Mouse (Mus musculus): ENCODE results near the gene Cs.
A peak's percentile ranks its signal among the peaks of the same experiment; 100 is the strongest.

Gene Cs

DNA sequence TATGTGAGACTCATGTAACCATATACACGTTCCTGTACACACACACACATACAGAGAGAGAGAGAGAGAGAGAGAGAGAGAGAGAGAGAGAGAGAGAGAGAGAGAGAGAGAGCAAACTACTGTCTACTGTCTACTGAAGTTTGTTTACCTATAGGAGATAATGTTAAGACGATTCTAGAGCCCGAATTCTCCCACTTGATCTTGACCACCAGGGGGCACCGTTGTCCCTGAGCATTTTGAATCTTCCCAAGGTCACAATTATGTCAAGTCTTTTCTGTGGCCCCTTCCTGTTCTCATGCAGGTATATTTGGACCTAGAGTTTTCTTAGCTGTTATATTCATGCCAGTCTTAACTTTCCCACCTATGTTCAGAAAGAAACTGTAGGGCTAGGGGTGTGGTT lies 2.0 kb upstream of the Cs start:
- peak; percentile 31 for DNase-seq (ENCODE audit: low spot score)

DNA sequence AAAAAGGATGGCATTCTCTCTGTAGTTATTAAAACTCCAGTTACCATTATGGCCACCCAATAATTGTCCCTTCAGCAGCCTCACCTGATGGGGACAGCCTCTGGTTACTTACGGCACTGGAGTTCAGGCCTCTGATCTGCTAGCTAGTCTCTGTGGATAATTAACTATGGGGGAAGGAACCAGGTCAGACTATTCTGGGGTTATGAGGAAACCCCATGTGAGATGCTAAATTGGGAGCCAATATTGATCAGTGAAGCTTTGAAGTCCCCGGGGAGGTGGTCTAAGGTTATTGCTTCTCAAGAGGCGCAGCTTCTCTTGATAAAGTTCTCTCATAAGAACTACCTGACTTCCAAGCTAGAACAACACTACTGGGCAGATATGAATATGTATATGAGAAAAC lies 1.3 kb upstream of the Cs start:
- DNase-seq (ENCODE audit: low spot score), result no peak

DNA sequence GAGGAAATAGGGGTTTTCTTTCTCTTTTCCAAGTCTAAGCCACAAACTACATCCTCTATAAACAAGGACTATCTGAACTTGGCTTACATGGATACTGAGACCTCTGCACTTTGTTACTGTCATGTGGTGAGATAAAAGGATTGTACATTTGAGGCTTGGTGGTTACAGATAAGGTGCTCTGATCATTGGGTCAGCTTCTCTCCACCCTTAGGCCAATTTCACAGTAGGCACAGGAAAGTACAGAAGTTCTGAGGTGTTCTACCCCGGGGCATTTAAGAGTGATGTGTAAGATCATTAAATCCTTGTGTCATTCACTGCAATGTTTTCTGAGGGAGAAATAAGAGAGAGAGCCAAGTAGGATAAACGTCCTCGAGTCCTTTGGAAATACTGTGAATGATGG lies 937 bp upstream of the Cs start:
- no peak for DNase-seq (ENCODE audit: low spot score)

DNA sequence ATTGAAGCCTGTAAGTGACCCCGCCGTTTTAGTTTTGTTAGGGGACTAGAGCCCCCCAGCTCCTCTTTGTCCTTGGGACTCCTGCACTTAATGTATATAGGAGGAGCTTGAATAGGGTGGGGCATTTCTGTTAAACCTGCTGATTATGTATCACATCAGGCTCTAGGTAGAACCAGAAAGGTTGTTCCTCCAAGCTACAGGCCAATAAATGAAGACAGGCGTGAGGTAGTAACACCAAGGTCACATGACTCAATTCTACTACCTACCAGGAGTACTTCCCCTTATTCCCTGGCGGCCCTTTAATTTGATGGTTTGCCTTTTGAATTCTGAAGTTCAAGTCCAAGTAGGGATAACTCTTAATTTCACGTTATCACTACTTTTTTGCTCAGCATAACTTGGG lies 881 bp downstream of the Cs start:
- DNase-seq (ENCODE audit: low spot score), result no peak

DNA sequence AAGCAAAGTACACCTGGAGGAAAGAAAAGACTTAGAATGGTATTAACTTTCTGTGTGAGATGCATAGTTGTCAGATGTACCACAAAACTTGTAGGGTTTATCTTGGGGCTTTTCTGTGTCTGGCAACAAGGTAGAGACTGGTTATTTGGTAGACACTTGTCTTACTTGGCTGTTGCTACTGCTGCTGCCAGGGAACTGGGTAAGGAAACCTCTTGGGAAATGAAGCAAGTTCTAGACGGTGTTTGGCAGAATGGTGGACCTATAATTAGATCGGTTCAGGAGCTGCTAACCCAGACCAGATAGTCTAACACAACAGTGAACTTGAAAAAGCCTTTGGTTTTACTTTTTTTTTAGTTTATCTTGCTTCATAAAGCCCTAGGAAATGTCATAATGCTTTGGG lies 1.4 kb downstream of the Cs start:
- no peak for DNase-seq (ENCODE audit: low spot score)

DNA sequence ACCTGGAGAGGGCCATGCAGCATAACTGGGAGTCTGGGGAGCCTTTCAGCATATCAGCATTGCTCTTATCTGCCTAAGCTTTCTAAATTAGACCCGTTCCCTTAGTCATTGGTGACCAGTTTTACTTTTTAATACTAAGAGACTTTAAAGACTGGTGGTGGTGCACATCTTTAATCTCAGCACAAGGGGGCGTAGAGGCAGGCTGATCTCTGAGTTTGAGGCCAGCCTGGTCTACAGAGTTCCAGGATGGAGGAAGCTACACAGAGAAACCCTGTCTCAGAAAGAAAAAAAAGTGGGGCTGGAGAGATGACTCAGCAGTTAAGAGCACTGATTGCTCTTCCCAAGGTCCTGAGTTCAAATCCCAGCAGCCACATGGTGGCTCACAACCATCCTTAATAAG lies 2.7 kb downstream of the Cs start:
- no peak for DNase-seq (ENCODE audit: low spot score)

DNA sequence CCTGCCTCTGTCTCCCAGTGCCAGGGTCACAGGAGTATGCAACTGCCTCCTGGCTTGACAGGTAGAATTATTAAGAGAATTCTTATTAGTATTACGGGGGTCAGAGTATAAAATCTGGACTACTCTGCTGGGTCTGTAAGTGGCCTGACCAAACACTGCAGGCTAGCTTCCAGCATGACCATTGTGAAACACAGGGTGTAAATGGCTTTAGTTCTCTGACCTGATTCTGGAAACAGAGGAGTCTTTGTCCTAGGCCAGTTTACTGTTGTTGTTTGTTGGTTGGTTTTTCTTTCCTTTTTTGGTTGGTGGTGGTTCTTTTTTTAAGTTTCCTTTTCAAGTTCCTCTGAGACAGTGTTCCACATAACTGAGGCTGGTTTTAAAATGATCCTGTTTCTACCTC lies 5.9 kb downstream of the Cs start:
- DNase-seq (ENCODE audit: low spot score), result no peak

DNA sequence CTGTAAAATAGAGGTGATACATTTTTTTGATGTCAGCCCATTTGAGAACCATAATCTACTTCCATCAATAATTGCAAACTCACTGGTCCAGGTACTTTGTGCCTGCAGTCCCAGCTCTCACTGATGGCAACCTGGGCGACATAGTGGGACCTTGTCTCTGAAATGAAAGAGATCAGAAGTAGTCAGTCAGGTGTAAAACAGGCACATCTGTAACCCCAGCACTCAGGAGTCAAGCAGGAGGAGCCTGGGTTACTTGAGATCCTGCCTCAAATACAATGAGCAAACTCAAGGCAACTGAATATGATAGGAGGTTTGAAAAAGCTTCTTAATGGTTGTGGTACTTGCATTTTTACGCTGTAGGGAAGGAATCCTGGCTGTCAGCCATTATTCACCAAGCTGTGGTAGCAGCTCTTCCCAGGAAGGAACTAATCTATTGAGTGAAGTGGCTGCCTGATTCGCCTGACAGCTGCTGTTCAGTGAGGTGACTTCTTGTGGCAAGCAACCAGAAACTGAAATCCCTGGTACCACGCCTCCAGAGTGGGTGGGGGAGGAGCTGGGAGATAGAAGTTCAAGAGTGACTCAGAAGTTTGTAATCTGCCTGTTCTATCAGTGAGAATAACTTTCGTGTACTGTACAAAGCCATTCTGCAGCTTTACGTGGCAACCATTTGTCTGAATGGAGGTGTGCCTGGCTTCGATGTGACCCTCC lies 7.2 kb downstream of the Cs start:
- no peak for DNase-seq (ENCODE audit: low spot score)

DNA sequence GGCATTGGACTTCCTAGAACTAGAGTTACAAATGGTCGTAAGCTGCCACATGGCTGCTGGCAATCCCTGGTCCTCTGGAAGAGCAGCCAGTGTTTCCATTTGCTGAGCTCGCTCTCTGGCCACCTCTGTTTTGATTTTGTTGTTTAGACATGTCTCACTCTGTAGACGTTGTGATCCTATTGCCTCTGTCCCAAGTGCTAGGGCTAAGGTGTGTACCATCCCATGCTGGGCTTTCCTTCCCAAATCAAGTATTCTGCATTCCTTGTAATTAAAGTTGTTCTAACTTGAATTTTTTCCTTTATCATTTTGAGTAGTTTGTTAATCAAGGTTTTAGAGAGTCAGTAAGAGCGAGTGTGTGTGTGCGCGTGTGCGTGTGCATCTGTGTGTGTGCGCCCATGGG lies 10.0 kb downstream of the Cs start:
- DNase-seq (ENCODE audit: low spot score), result no peak

DNA sequence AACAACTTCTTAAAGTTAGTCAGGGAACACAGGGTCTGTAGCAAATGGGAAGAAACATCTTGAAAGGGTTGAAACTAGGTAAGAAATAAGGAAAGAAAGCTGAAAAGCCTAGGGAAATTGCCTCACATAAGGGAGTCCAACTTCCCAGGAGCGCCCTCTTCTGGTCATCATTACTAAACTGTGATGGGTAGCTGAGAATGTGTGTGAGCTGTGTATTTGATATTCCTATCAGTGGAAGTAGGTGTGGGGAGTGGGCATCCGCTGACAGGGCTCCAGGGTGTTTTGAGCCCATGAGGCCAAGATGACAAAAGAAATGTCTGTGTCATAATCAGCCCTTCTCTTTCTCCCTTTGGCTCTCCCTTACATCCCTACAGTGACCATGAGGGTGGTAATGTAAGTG lies 21.3 kb downstream of the Cs start:
- no peak for DNase-seq (ENCODE audit: low spot score)

DNA sequence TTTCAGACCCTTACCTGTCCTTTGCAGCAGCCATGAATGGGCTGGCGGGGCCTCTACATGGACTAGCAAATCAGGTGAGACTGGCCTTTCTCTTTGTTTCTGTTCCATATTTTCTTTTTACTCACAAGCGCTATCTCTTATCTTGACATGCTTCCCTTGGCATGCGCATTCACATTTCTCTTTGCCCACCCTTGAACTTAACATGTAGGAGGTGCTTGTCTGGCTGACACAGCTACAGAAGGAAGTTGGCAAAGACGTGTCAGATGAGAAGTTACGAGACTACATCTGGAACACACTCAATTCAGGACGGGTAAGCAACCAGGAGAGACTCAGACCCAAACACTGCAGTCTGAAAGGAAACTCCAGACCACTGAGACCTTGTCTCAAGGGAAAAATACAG lies 21.7 kb downstream of the Cs start:
- DNase-seq (ENCODE audit: low spot score), result no peak

DNA sequence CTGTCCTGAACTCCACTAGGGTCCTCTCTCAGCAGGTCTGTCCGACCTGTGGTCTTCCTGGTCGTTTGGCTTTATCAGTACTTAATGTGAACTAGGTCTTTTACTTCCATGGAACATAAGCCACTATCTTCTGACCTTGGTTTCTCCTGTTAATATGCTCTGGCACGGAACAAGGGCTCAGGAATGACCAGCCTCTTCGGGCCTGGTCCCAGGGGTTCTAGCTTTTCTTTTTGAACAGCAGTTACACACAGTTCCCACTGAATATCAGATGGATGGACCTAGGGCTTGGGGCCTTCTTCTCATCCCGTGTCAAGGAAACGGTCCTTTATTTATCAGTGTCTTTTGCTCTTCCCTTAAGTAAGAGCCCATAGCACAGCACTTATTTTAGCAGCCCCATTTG lies 24.3 kb downstream of the Cs start:
- DNase-seq (ENCODE audit: low spot score), result no peak

DNA sequence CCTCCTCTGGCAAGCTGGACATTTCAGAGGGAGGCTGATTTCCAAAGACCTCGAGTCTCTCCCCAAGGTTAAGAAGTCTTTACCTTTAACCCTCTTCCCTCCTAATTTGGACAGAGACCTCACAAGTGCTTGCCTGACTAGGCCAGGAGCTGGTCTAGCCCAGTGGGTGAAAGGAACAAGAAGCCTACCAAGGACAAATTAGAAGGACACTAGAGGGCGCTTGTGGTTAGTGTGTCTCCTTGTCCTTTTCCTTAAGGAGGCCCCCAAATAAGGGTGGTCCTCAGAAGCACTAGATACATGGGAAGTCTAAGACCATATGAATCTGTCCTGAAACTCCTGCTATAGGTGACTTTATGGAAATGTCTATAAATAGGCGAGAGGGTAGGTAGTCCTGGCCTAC lies 25.0 kb downstream of the Cs start:
- DNase-seq (ENCODE audit: low spot score), result no peak

DNA sequence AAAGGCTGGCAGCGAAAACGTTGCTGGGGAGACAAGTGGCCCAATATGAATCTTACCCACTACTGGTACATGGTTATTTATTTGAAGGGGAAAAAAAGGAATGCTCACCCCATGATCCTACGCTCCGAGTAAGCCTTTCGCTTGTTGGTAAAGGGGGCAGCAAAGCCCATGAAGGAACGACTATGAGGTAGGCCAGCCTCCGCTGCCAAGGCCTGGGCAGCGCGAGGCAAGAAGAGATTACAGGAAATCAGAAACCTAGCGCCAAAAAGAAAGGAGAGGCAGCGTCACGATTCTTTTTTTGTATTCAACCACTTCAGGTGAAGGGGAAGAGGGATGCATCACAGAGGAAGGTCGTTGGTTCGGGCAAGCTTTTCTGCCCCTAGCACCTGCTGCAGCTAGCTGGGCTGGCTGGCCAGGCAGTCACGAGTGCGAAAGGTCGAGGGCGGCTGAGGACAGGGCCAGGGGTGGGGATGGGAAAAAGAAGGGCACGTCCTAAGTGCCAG lies 30.4 kb downstream of the Cs start:
- DNase-seq (ENCODE audit: low spot score), result no peak

DNA sequence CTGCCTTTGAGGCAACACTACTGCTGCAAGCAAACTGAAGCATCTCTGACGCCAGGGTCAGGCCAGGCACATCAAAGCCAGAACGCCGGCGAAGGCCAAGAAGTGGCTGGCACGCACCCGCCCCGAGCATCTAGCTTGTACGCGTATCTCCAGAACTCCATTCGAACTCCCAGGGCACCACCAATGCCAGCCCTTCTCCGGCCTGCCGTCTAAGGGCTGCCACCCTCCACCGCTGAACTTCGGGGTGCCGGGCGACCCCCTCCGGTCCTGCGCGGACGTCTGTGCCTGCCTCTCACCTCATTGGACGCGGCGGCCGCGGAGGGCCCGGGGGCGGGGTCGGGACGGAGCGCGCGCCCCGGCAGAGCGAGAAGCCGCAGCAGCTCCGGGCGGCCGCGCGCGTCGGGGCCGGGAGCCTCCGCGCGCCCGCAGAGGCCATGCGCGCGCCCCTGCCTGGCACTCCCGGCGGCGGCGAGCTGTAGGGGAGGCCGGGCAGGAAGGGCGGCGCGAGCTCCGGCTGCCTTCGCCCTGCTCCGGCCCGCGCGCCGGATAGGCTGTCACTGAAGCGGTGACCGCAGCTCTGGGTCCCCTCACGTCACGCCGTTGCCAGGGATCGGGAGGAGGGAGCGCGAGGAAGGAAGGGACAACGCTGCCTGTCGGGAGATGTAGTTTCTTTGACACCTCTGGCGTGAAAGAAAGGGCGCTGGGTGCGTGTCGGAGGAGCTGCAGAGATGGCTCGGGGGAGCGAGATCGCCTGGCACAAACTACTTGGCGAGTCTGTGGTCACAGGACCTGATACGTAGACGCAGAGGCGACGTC lies 31.1 kb downstream of the Cs start, which contains the start of gene Coq10a:
Coq10a (minus strand) TSS at position 596 of the 816 bp plus-strand sequence.
- peak; percentile 82 for DNase-seq (ENCODE audit: low spot score)

DNA sequence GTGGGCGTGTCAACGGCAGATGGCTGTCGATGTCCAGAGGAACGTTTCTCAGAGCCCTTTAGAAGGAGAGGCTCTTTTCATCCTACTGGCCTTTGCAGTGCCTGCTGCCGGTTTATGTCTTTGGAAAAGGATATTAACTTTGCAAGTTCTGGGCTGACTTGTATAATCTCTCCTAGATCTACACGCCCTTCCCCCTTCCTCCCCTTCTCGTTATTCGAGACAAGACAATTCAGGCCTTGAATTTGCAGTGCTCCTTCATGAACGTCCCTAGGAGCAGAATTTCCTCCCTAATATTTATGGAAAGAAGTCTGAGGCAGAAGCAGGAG lies 31.6 kb downstream of the Cs start:
- DNase-seq (ENCODE audit: low spot score), result no peak

DNA sequence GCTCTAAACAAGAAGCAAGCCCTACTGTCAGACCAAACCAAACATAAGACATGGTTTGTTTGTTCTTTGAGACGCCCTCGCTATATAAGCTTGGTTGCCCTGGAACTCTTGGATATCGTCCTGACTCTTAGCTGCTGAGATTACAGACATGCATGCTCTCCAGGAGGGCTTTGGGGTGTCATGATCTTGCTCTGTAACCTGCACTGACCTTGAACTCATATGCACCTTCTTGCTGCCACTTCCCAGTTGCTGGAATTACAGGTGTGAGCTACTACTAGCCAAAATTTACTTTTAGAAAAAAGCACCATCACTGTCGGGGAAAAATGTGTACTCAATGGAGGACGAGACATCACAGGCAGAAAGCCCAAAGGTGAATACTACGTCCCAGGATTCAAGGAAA lies 32.1 kb downstream of the Cs start:
- DNase-seq (ENCODE audit: low spot score), result no peak

DNA sequence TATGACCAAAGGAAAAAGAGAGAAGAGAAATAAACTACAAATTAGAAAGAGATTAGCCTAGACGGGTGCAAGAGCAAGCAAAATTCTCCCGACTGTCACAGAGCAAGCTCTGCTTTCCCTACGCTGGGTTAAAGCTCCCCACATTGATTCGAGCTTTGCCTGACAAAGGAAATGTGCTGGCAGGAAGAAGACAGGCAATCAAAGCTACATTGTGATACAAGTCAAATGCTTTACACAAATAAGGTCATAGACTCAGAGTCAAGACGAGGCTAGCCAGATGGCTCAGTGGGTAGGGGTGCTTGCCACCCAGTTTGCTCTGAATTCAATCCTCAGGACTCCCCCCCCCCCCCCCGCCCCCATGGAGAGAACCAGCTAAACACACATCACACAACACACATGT lies 32.5 kb downstream of the Cs start:
- DNase-seq (ENCODE audit: low spot score), result no peak

DNA sequence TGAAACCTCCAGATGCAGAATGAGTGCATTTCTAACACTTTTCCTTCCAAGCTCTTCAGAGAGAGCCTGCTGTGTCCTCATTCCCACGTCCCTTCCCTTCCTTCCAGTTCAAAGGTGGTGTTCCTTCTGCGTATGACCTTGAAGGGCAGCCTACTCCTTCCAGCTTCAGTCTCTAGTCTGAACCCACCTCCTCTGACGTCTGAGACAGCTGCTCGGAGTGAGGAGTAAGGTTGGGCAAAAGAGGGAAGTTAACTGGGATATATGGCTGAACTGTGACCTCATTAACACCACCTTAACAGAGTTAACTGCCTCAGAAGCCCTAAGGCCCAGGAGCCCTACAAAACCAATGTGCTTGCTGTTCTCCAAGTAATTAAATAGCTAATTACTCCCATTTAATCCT lies 33.1 kb downstream of the Cs start:
- no peak for DNase-seq (ENCODE audit: low spot score)

DNA sequence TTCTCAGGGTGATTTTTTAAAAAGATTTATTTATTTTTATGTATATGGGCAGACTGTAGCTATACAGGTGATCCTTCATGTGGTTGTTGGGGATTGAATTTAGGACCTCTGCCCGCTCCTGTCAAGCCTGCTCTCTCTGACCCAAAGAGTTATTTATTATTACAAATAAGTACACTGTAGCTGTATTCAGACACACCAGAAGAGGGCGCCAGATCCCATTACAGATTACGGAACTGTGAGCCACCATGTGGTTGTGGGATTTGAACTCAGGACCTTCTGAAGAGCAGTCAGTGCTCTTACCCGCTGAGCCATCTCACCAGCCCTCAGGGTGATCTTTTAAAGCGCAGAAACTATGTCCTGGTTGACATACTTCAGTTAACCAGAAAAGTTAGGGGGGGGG lies 34.6 kb downstream of the Cs start:
- DNase-seq (ENCODE audit: low spot score), result no peak

DNA sequence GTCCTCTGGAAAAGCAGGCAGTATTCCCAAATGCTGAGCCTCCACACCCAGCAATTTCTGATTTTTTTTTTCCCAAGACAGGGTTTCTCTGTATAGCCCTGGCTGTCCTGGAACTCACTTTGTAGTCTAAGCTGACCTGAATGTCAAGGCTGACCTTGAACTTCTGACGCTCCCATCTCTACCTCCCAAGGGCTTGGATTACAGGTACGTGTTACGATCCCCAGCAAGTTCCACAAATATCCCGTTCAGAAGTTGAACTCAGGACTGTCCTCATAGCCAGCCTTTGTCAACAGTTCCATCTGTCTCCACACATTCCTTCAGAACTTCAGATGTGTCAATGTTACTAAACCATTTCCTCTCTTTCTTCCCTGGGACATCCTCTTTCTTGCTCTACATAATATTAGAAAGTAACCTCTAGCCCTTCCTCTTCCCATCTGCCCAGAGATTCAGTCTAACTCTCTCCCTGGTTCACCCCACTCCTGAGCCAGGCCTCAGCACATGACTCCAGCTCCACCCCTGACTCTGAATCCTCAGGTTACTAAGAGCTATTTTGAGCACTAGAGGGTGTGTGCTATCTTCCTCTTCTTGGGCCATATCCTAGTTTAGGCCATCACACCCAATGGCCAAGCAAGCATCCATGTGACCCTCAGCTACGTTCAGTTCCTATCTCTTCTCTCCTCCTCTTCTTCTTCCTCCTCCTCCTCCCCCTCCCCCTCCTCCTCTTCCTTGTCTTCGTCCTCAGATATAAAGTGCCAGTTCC lies 35.6 kb downstream of the Cs start:
- DNase-seq (ENCODE audit: low spot score), result no peak

DNA sequence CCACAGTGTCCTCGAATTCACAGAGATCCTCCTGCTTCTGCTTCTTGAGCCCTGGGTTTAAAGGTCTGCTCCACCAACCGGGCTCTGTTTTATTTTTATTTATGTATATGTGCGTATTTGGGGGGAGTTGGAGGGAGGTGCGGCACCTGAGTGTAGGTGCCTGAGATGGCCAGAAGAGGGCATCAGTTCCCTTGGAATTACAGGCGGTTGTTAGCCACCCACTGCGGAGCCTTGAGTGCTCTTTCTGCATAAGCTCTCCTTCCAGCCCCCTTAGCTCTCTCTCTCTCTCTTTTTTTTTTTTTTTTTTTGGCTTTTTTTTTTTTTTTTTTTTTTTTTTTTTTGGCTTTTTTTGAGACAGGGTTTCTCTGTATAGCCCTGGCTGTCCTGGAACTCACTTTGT lies 36.9 kb downstream of the Cs start:
- no peak for DNase-seq (ENCODE audit: low spot score)

DNA sequence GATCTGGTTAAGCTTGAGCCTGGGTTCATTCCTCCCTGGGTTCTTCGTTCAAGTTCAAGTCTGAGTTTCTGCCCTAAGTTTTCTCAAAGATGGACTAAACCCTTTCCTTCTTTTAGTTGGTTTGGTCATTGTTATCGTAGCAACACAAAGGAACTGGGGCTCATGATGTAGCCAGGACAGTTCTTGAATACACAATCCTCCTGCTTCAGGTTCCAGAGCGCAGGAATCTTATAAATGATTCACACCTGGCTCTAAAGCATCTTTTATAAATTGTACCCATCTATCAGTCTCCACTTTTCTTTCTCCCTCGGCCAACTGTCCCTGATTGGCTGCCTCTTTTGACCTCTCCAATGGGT lies 38.5 kb downstream of the Cs start:
- DNase-seq (ENCODE audit: low spot score), result no peak
